Mouse (Mus musculus) forebrain, embryonic 10.5 days (tissue): Measurements from ENCODE around the gene Dact3. TPM values are rescaled to one million over a fixed set of nuclear protein-coding genes. Genes with fewer than 3 reads are reported as not detected.
A peak's percentile ranks its signal among the peaks of the same experiment; 100 is the strongest.

Experiments
- DNase-seq: peaks from one replicate; pipeline ENCODE4 v3.0.0-alpha.2; 2017; ENCODE audit warnings: low spot score; ENCODE audit errors: extremely low spot score
- H3K27ac ChIP-seq: fragments of 300-500 bp; sonication (generic); 2 replicates; pipeline ENCODE4 v1.5.1; 2016; ENCODE audit warnings: mild to moderate bottlenecking
- H3K27me3 ChIP-seq: fragments of 300-500 bp; sonication (generic); 2 replicates; pipeline ENCODE4 v1.6.1; 2016; ENCODE audit warnings: mild to moderate bottlenecking; ENCODE audit not compliant: poor library complexity, severe bottlenecking
- H3K36me3 ChIP-seq: fragments of 300-500 bp; sonication (generic); replicated peaks from 2 replicates; pipeline ENCODE4 v1.6.1; 2016; ENCODE audit warnings: mild to moderate bottlenecking, moderate library complexity
- H3K4me1 ChIP-seq: fragments of 300-500 bp; sonication (generic); 2 replicates; pipeline ENCODE4 v1.6.1; 2016
- H3K4me3 ChIP-seq: fragments of 300-500 bp; sonication (generic); 2 replicates; pipeline ENCODE4 v1.5.1; 2016; ENCODE audit warnings: mild to moderate bottlenecking, moderate library complexity
- H3K9me3 ChIP-seq: fragments of 300-500 bp; sonication (generic); 2 replicates; pipeline ENCODE4 v1.6.1; 2016; ENCODE audit warnings: mild to moderate bottlenecking, moderate library complexity
- WGBS: fragments of 180-500 bp; shearing (Covaris S2); methylation state at CpG from one replicate; pipeline ENCODE4 v1.1.7; 2016; 5-methylcytosine and 5-hydroxymethylcytosine counted together
- polyA plus RNA-seq: library from polyadenylated mRNA; unstranded; fragments of >200 nt; fragmentation: Nextera tagmentation; extraction: Ambion mirVana; gene quantifications from 2 replicates; pipeline ENCODE4 v1.2.1, GENCODE M21; 2016

Gene Dact3
- polyA plus RNA-seq, 1 experiment from 2014 or later = 1.9 TPM

DNA sequence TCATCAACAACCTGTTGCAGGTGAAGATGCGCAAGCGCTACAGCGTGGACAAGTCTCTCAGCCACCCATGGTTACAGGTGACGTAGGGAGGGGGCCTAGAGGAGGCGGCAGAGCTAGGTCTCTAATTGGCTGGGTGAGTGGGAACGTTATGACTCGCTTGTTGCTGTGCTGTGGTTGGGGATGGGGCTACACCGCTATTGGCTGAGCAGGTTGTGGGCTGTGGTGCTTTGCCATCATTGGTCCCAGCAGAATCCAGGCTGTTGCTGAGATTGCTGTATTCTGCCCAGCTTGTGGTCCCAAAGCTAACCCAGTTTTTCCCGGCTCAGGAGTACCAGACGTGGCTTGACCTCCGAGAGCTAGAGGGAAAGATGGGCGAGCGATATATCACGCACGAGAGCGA lies 5.6 kb upstream of the Dact3 start:
- WGBS = 6% methylated on average over 16 of the region's 16 CpGs
- H3K4me3 ChIP-seq = peak overlapping the region; percentile 48
- peak overlapping the region; percentile 77 for H3K27ac ChIP-seq
- H3K4me1 ChIP-seq = peaks cover 19% of the 10 kb centered on the region
- H3K36me3 ChIP-seq = peaks cover 46% of the 10 kb centered on the region
- no peaks in the 10 kb centered on the region; the same call in 1 of the 2 replicates for H3K9me3 ChIP-seq
- H3K27me3 ChIP-seq = no peaks in the 10 kb centered on the region
- peak; percentile 77 for DNase-seq

DNA sequence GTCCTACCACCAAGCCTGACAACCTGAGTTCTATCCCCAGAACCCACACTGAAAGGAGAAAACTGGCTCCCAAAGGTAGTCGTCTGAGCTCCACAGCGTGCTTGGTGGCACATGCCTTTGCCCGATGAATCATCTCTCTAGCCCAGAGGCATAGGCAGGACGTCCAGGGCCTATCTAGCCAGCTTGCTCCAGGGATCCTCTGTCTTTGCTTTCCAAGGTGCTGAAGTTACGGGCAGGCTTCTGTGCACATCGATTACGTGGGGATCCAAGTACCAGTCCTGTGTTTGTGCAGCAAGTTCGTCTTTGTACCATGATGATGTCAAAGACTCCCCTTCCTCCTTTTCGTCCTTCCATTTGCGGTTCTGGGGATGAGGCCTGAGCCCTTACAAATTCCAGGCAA lies 3.5 kb upstream of the Dact3 start:
- no peak for DNase-seq
- WGBS = 83% methylated on average over 10 of the region's 10 CpGs
- Histone ChIP-seq H3K4me3 (no peak overlapping the region), H3K36me3 (peaks cover 26% of the 10 kb centered on the region), H3K27me3 (no peaks in the 10 kb centered on the region), H3K4me1 (peaks cover 34% of the 10 kb centered on the region), H3K27ac (no peak overlapping the region), H3K9me3 (no peaks in the 10 kb centered on the region)

DNA sequence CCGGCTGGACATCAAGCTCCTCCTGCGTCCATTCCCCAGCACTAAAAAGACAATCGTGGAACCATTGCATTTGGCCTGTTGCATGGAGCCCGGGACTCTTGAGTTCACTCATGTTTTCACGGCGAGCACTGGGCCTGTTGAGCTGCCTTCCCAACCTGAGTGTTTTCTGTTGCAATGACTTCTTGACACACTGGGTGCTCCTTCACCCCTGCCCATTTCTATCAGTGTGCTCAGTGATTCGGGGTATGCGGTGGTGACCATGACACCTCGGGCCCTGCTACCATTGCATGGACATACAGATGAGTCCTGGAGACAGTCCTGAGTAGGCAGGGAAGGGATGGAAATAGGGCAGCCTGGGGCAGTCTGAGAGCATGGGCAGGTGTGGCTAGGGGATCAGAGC lies 2.6 kb upstream of the Dact3 start:
- DNase-seq = no peak
- WGBS = 91% methylated on average over 9 of the region's 9 CpGs
- peaks cover 18% of the 10 kb centered on the region for H3K36me3 ChIP-seq

DNA sequence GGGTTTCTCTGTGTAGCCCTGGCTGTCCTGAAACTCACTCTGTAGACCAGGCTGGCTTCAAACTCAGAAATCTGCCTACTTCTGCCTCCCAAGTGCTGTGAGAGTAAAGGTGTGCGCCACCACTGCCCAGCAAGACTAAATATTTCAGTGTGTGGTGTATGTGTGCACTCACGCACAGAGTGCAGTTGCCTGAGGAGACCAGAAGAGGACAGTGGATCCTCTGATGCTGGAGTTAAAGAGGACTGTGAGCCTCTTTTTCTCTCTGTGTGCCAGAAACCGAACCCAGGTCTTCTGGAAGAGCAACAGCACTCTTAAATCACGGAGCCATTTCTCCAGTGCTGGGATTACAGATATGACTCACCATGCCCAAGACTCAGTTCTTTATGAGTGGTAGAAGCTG lies 1.7 kb upstream of the Dact3 start:
- H3K4me1 ChIP-seq = peaks cover 45% of the 10 kb centered on the region
- 91% methylated on average over 4 of the region's 4 CpGs for WGBS
- no peaks in the 10 kb centered on the region for H3K9me3 ChIP-seq
- H3K27me3 ChIP-seq = no peaks in the 10 kb centered on the region
- no peak overlapping the region for H3K27ac ChIP-seq
- no peak overlapping the region for H3K4me3 ChIP-seq
- peaks cover 19% of the 10 kb centered on the region for H3K36me3 ChIP-seq
- no peak for DNase-seq

More for the DNA sequence above, 2.6 kb upstream of the Dact3 start:
- no peaks in the 10 kb centered on the region for H3K9me3 ChIP-seq
- H3K4me1 ChIP-seq = peaks cover 42% of the 10 kb centered on the region
- no peaks in the 10 kb centered on the region for H3K27me3 ChIP-seq
- H3K27ac ChIP-seq = no peak overlapping the region
- no peak overlapping the region for H3K4me3 ChIP-seq

DNA sequence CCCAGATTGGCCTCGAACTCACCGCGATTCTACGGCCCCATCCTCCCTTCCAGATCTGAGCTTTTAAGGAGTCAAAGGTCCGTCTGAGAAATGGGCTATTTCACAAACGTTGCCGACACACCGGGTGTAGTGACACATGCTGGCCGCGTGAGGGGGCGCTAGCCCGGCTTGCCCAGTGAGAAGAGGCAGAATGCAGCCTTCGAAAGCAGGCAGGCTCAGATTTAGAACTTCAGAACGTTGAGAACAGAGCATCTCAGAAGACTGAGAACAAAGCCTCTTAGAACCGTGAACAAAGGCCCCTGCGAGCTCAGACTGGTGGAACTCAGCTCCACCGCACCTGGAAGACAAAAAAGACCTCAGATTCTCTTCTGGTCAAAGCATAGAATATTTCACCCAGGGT lies 927 bp upstream of the Dact3 start:
- peak overlapping the region; percentile 93 for H3K27ac ChIP-seq
- no peaks in the 10 kb centered on the region for H3K27me3 ChIP-seq
- peak; percentile 82 for DNase-seq
- H3K9me3 ChIP-seq = no peaks in the 10 kb centered on the region
- H3K4me3 ChIP-seq = peak overlapping the region; percentile 82
- H3K4me1 ChIP-seq = peaks cover 47% of the 10 kb centered on the region
- peaks cover 27% of the 10 kb centered on the region for H3K36me3 ChIP-seq
- 5% methylated on average over 17 of the region's 17 CpGs for WGBS

DNA sequence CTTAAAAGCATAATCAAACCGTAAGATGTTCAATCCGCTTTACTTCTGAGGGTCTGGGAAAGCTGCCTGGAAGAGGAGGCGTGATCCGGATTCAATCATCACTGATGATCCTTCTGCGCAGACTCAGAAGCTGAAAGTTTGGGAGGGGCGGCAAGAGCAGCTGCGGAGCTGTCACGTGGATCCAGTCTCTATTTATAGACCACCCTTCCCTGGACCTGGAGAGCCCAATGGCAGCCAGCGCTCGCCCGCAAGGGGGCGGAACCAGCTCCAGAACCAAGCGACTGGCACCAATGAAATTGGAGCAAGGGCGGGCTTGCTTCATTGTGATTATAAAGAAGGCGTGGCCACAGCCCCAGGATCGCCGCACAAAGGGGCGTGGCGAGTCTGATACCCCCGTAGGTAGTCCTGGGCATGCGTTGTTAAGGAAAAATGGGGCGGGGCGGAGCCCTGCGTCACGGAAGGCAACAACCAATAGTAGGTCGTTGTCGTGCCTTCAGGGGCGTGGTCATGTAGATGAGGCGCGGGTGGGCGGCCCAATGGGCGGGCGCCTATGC lies 284 bp upstream of the Dact3 start:
- H3K4me3 ChIP-seq = peak overlapping the region; percentile 82
- WGBS = under 1% methylated on average over 33 of the region's 33 CpGs
- peaks cover 46% of the 10 kb centered on the region for H3K4me1 ChIP-seq
- DNase-seq = peak; percentile 100
- H3K9me3 ChIP-seq = no peaks in the 10 kb centered on the region
- H3K36me3 ChIP-seq = peaks cover 31% of the 10 kb centered on the region
- H3K27ac ChIP-seq = peak overlapping the region; percentile 93
- no peaks in the 10 kb centered on the region for H3K27me3 ChIP-seq

DNA sequence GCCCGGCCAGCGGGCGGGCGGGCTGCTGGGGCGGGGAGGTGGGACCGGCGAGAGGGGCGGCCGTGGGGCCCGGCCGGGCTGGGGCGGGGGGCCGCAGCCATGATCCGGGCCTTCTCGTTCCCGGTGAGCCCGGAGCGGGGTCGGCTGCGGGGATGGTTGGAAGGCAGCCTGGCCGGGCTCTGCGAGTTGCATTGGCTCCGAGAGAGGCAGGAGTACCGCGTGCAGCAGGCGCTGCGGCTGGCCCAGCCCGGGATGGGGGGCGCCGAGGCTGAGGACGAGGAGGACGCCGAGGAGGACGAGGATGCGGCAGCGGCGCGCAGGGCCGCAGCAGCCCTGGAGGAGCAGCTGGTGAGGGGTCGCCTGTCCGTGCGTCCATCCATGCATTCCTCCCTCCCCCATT lies 209 bp downstream of the Dact3 start:
- DNase-seq = no peak
- Histone ChIP-seq H3K4me1 (peaks cover 48% of the 10 kb centered on the region), H3K36me3 (peaks cover 31% of the 10 kb centered on the region), H3K4me3 (peak overlapping the region; percentile 82), H3K27ac (peak overlapping the region; percentile 93), H3K27me3 (no peaks in the 10 kb centered on the region), H3K9me3 (no peaks in the 10 kb centered on the region)
- WGBS = under 1% methylated on average over 41 of the region's 42 CpGs

DNA sequence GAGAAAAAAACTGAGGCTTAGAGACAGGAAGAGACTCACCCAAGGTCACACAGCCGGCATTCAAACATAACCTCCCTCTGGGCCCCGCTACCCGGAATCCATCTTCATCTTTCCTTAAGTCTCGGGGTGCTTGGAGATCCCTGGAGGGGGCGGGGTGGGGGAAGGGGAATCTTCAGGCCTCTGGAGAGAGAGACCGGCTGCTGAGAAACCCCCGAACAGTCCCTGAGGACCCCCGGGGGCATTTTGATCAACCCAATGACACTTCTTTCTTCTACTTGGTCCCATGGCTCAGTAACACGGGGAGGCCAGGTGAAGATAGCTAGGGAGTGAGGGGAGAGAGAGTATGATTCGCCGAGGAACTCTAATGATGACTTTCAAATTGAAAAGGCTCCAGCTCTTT lies 889 bp downstream of the Dact3 start:
- no peak for DNase-seq
- peak overlapping the region; percentile 82 for H3K4me3 ChIP-seq
- peaks cover 31% of the 10 kb centered on the region for H3K36me3 ChIP-seq
- no peaks in the 10 kb centered on the region for H3K9me3 ChIP-seq
- no peaks in the 10 kb centered on the region for H3K27me3 ChIP-seq
- H3K27ac ChIP-seq = peak overlapping the region; percentile 93
- WGBS = 7% methylated on average over 11 of the region's 11 CpGs
- H3K4me1 ChIP-seq = peaks cover 55% of the 10 kb centered on the region

DNA sequence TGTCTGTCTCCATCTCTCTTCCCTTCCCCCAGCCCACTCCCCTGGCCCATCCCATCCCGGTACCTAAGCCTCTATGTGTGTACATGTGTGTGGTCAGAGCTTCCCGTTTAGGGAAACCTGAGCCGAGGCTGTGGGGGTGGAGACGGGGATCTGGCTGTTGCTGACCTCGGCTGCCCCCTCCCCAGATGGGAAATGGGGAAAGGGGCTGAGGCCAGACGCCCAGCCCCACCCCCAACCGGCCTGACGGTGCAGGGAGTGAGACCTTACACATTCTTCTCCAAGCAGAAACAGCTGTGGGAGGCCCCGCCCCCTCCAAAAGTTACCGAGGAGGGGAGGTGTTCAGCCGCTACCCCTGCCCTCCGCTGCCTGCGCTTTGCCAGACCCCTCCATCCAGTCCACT lies 1.5 kb downstream of the Dact3 start:
- no peaks in the 10 kb centered on the region for H3K27me3 ChIP-seq
- DNase-seq = peak; percentile 79
- H3K9me3 ChIP-seq = peaks cover 3% of the 10 kb centered on the region; the same call in 1 of the 2 replicates
- H3K4me1 ChIP-seq = peaks cover 60% of the 10 kb centered on the region
- peak overlapping the region; percentile 93 for H3K27ac ChIP-seq
- under 1% methylated on average over 13 of the region's 13 CpGs for WGBS
- H3K36me3 ChIP-seq = peaks cover 31% of the 10 kb centered on the region
- H3K4me3 ChIP-seq = peak overlapping the region; percentile 82

DNA sequence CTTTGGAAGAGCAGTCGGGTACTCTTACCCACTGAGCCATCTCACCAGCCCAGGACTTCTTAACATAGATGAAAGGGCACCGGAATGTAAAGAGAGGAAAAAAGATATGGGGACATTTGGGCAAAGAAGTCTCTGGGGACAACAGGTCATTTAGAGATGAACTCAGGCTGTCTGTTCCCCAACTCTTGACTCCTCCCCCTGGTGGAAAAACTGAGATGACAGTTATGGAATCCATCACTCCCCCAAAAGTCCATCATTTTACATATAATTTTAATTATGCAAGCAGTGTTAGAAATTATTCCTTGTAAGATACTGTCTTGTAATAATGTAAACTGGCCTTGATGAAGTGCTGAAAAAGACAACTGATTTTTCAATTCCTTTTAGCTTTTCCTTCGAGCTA lies 2.6 kb downstream of the Dact3 start:
- peaks cover 60% of the 10 kb centered on the region for H3K4me1 ChIP-seq
- no peak for DNase-seq
- H3K36me3 ChIP-seq = peaks cover 33% of the 10 kb centered on the region
- H3K4me3 ChIP-seq = no peak overlapping the region
- no peak overlapping the region for H3K27ac ChIP-seq
- H3K9me3 ChIP-seq = peaks cover 6% of the 10 kb centered on the region; the same call in 1 of the 2 replicates
- no peaks in the 10 kb centered on the region; the same call in 1 of the 2 replicates for H3K27me3 ChIP-seq
- 89% methylated on average over 3 of the region's 3 CpGs for WGBS

DNA sequence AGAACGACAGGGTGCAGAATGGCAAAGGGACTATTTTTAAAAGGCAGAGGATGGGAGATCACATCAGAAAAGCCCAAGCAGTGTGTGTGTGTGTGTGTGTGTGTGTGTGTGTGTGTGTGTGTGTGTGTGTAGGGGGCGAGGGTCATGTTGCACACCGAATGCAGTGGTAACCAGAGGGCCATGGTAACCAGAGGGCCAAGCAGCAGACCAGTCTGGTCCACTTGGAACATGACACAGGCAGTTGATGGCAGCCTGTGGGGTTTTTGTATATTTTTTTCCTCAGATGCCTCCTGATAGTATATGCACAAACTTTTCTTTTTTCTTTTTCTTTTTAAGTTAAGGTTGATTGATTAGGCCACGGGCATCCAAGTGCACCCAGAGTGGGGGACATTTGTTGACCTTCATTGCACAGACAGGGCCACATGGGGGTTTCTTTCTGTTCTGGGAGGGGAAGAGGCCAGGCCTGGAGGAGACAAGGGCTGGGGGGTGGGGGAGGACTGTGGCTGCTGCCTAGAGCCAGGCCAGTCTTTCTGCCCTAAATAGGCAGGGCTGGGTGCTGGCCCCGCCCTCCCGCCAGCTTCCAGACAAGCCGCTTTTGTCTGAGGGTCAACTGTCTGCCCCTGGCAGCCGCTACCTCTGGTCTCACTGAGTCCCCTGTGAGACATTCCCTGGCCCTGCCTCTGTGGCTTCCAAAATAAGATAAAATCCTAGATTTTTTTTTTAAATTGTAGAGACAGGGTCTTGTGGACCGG lies 4.9 kb downstream of the Dact3 start:
- H3K27ac ChIP-seq = peak overlapping the region; percentile 91
- peaks cover 56% of the 10 kb centered on the region for H3K36me3 ChIP-seq
- H3K9me3 ChIP-seq = peaks cover 8% of the 10 kb centered on the region; the same call in 1 of the 2 replicates
- peaks cover 22% of the 10 kb centered on the region for H3K27me3 ChIP-seq
- H3K4me3 ChIP-seq = peak overlapping the region; percentile 33
- peak; percentile 85 for DNase-seq
- WGBS = 27% methylated on average over 9 of the region's 9 CpGs
- H3K4me1 ChIP-seq = peaks cover 59% of the 10 kb centered on the region

DNA sequence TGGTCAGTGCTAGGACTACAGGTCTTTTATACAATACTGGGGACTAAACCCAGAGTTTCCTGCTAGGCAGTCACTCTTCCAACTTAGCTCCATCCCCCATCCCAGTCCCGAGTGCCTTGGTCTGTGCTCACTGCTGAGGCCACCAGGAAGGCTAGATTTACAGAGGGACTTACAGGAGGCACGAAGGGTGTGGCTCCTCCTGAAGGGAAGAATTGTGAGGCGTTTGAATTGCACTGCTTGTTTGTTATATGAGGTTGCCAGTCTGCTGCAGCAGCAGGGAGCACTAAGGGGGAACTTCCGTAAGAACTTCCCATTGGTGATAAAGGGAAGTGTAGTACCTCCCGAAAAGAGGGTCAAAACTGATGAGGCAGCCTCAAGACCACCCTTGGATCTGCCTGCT lies 5.5 kb downstream of the Dact3 start:
- Histone ChIP-seq H3K36me3 (peaks cover 62% of the 10 kb centered on the region), H3K27ac (peak overlapping the region; percentile 91), H3K4me3 (peak overlapping the region; percentile 33), H3K27me3 (peaks cover 28% of the 10 kb centered on the region), H3K9me3 (peaks cover 15% of the 10 kb centered on the region), H3K4me1 (peaks cover 61% of the 10 kb centered on the region)
- 17% methylated on average over 5 of the region's 5 CpGs for WGBS
- no peak for DNase-seq

DNA sequence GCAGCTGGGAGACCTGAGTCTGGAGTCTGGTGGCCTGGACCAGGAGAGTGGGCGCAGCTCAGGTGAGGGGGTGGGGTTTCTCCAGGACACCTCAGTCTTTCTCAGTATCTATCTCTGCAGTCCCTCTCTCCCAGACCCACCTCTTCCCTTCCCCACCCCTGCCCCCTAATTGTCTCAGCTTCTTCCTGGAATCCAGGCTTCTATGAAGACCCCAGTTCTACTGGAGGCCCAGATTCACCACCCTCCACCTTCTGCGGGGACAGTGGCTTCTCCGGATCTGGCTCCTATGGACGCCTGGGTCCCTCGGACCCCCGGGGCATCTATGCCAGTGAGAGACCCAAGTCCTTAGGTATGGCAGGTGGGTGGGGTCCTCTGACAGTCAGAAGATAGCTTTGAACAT lies 8.0 kb downstream of the Dact3 start:
- DNase-seq = no peak
- Histone ChIP-seq H3K4me1 (peaks cover 46% of the 10 kb centered on the region), H3K27me3 (peaks cover 54% of the 10 kb centered on the region), H3K36me3 (peaks cover 81% of the 10 kb centered on the region), H3K9me3 (peaks cover 24% of the 10 kb centered on the region), H3K4me3 (no peak overlapping the region), H3K27ac (no peak overlapping the region)
- 90% methylated on average over 6 of the region's 6 CpGs for WGBS
